Mouse (Mus musculus): ENCODE results near the gene Mmp17. TPM values are rescaled to one million over a fixed set of nuclear protein-coding genes. Genes with fewer than 3 reads are reported as not detected.

Mmp17 gene
- total and polyA plus RNA-seq, 3 experiments: 0.92 to 1.6 TPM; not detected in 1

GRCm38 (mm10) chr5:129657931-129658330, 74.0 kb downstream of the Mmp17 start:
- Histone ChIP-seq H3K79me2 (ENCODE audit: control insufficient read depth, insufficient read depth, low read length, poor library complexity) (no peaks in the 10 kb centered on the region), H3K27me3 (ENCODE audit: control insufficient read depth in 1 of 2, insufficient read depth in 2 of 2, low read length in 2 of 2) (no peaks in the 10 kb centered on the region), H3K9me3 (replicated peaks; ENCODE audit: insufficient read depth, low read length) (no peaks in the 10 kb centered on the region), H3K9ac (ENCODE audit: control insufficient read depth, low read depth, low read length, poor library complexity, severe bottlenecking) (no peak overlapping the region), H3K4me1 (ENCODE audit: control insufficient read depth in 1 of 2, insufficient read depth in 2 of 2, low read length in 2 of 2) (no peaks in the 10 kb centered on the region), H3K36me3 (ENCODE audit: control insufficient read depth in 1 of 2, insufficient read depth in 2 of 2, low read length in 2 of 2) (no peaks in the 10 kb centered on the region), H3K27ac (ENCODE audit: control insufficient read depth, low read depth, low read length) (no peak overlapping the region), H3K4me3 (ENCODE audit: control insufficient read depth in 1 of 2, insufficient read depth in 1 of 2, low read depth in 2 of 2, low read length in 2 of 2) (no peak overlapping the region)
- no peak for TF ChIP-seq EP300 (IDR thresholded peaks at IDR 0.05; ENCODE audit: low read depth in 1 of 2, low read length in 2 of 2)
- no peak for TF ChIP-seq MEF2A (IDR thresholded peaks at IDR 0.05; ENCODE audit: extremely low read depth, insufficient replicate concordance, low read depth, low read length, poor library complexity, severe bottlenecking)
- TF ChIP-seq ZNF384 (IDR thresholded peaks at IDR 0.05; ENCODE audit: low read depth, low read length): no peak
- TF ChIP-seq ELF1 (IDR thresholded peaks at IDR 0.05; ENCODE audit: low read depth, low read length): no peak
- no peak for TF ChIP-seq CHD1 (IDR thresholded peaks at IDR 0.05; ENCODE audit: low read depth, low read length)
- TF ChIP-seq SMC3 (IDR thresholded peaks at IDR 0.05; ENCODE audit: low read depth, low read length): no peak
- no peak for TF ChIP-seq SIN3A (IDR thresholded peaks at IDR 0.05; ENCODE audit: low read length)
- no peak for TF ChIP-seq TAL1 (IDR thresholded peaks at IDR 0.05; ENCODE audit: low read length)
- no peak for TF ChIP-seq TBP (IDR thresholded peaks at IDR 0.05; ENCODE audit: low read depth, low read length)
- TF ChIP-seq NELFE (IDR thresholded peaks at IDR 0.05; ENCODE audit: low read depth, low read length): no peak
- TF ChIP-seq RAD21 (IDR thresholded peaks at IDR 0.05; ENCODE audit: low read depth, low read length): no peak
- TF ChIP-seq E2F4 (IDR thresholded peaks at IDR 0.05; ENCODE audit: borderline replicate concordance, low read depth, low read length): no peak
- no peak for TF ChIP-seq HCFC1 (IDR thresholded peaks at IDR 0.05; ENCODE audit: low read depth, low read length)
- TF ChIP-seq ZKSCAN1 (IDR thresholded peaks at IDR 0.05; ENCODE audit: low read depth, low read length): no peak
- no peak for TF ChIP-seq ZC3H11A (IDR thresholded peaks at IDR 0.05; ENCODE audit: low read depth, low read length)
- TF ChIP-seq POLR2A (IDR thresholded peaks at IDR 0.05; ENCODE audit: control insufficient read depth in 1 of 2, insufficient read depth in 1 of 2, low read depth in 1 of 2, low read length in 2 of 2, poor library complexity in 1 of 2): no peak
- no peak for TF ChIP-seq MYC (IDR thresholded peaks at IDR 0.05; ENCODE audit: low read depth, low read length)
- TF ChIP-seq MAFK (IDR thresholded peaks at IDR 0.05; ENCODE audit: borderline replicate concordance, low read depth, low read length): no peak
- no peak for TF ChIP-seq ZMIZ1 (IDR thresholded peaks at IDR 0.05; ENCODE audit: low read depth, low read length)
- no peak for TF ChIP-seq CHD2 (IDR thresholded peaks at IDR 0.05; ENCODE audit: low read length)
- no peak for DNase-seq (ENCODE audit: low read depth, low spot score)

Other genes starting within 250 kb of the Mmp17 start
- gene Sfswap, start 82.9 kb upstream of the Mmp17 start, total RNA-seq (2012; rRNA removed): 37.4 and 38.5 TPM in 2 replicates
- gene Sfswap, start 82.9 kb upstream of the Mmp17 start, polyA plus RNA-seq (2012; ENCODE audit: insufficient read depth in 1 of 2, insufficient read length in 2 of 2, low read depth in 1 of 2, low replicate concordance in 2 of 2, missing spikeins in 1 of 2): 10 to 100 TPM in 1 of 2 experiments, not detected in 1; 74.7 TPM
- not detected in 2 replicates for gene Zfp11, start 85.9 kb downstream of the Mmp17 start, total RNA-seq (2012; rRNA removed)
- gene Zfp11, start 85.9 kb downstream of the Mmp17 start, polyA plus RNA-seq (2012; ENCODE audit: insufficient read depth in 1 of 2, insufficient read length in 2 of 2, low read depth in 1 of 2, low replicate concordance in 2 of 2, missing spikeins in 1 of 2): under 1 TPM in 1 of 2 experiments, not detected in 1; 0.03 TPM
- gene Sept14, start 124.3 kb downstream of the Mmp17 start, total RNA-seq (2012; rRNA removed): not detected in 2 replicates
- not detected for gene Sept14, start 124.3 kb downstream of the Mmp17 start, polyA plus RNA-seq (2012; ENCODE audit: insufficient read depth in 1 of 2, insufficient read length in 2 of 2, low read depth in 1 of 2, low replicate concordance in 2 of 2, missing spikeins in 1 of 2)
- gene Mrps17, start 131.3 kb downstream of the Mmp17 start, total RNA-seq (2012; rRNA removed): 181 and 211 TPM in 2 replicates
- gene Mrps17, start 131.3 kb downstream of the Mmp17 start, polyA plus RNA-seq (2012; ENCODE audit: insufficient read depth in 1 of 2, insufficient read length in 2 of 2, low read depth in 1 of 2, low replicate concordance in 2 of 2, missing spikeins in 1 of 2): 100 to 1,000 TPM in 1 of 2 experiments, not detected in 1; 182 TPM
- gene Nipsnap2, start 140.9 kb downstream of the Mmp17 start, total RNA-seq (2012; rRNA removed): 29.9 and 34.2 TPM in 2 replicates
- gene Nipsnap2, start 140.9 kb downstream of the Mmp17 start, polyA plus RNA-seq (2012; ENCODE audit: insufficient read depth in 1 of 2, insufficient read length in 2 of 2, low read depth in 1 of 2, low replicate concordance in 2 of 2, missing spikeins in 1 of 2): 10 to 100 TPM in 1 of 2 experiments, not detected in 1; 35.7 TPM
- gene Psph, start 203.3 kb downstream of the Mmp17 start, total RNA-seq (2012; rRNA removed): 54.8 and 101 TPM in 2 replicates
- 100 to 1,000 TPM; 148 to 170 TPM for gene Psph, start 203.3 kb downstream of the Mmp17 start, polyA plus RNA-seq (2012; ENCODE audit: insufficient read depth in 1 of 2, insufficient read length in 2 of 2, low read depth in 1 of 2, low replicate concordance in 2 of 2, missing spikeins in 1 of 2)

All from MEL (cell line).